Mouse (Mus musculus) MEL (cell line): ENCODE measurements around the gene Col4a2. TPM values are rescaled to one million over a fixed set of nuclear protein-coding genes. Genes with fewer than 3 reads are reported as not detected.

Experiments
- DNase-seq: peaks from one replicate; pipeline ENCODE4 v3.0.0; 2011; ENCODE audit warnings: low read depth, low spot score
- H3K27ac ChIP-seq: 2 replicates; pipeline ENCODE4 v1.5.1; 2012; ENCODE audit warnings: low read depth, mild to moderate bottlenecking, control low read depth, low read length, moderate library complexity; ENCODE audit not compliant: control insufficient read depth
- H3K27me3 ChIP-seq, 2 experiments: fragments of 150-350 bp in 1 of 2; sonication (generic) in 1 of 2; 2 replicates each; pipeline ENCODE4 v1.6.1; 2012; ENCODE audit warnings: low read length in 2 of 2, mild to moderate bottlenecking in 2 of 2, improper control_type of control experiment in 1 of 2, moderate library complexity in 1 of 2; ENCODE audit not compliant: insufficient read depth in 2 of 2, control insufficient read depth in 1 of 2
- H3K36me3 ChIP-seq, 2 experiments: 2 replicates each; pipeline ENCODE4 v1.6.1; 2012 to 2014; ENCODE audit warnings: low read length in 2 of 2, improper control_type of control experiment in 1 of 2, inconsistent platforms in 1 of 2, mild to moderate bottlenecking in 1 of 2; ENCODE audit not compliant: insufficient read depth in 2 of 2, control insufficient read depth in 1 of 2
- H3K4me1 ChIP-seq, 2 experiments: fragments of 150-350 bp in 1 of 2; sonication (generic) in 1 of 2; 2 replicates each; pipeline ENCODE4 v1.6.1; 2012; ENCODE audit warnings: low read length in 2 of 2, improper control_type of control experiment in 1 of 2, mild to moderate bottlenecking in 1 of 2; ENCODE audit not compliant: insufficient read depth in 2 of 2, control insufficient read depth in 1 of 2
- H3K4me3 ChIP-seq, 2 experiments: fragments of 150-350 bp in 1 of 2; sonication (generic) in 1 of 2; 2 replicates each; pipeline ENCODE4 v1.5.1; 2012; ENCODE audit warnings: low read depth in 2 of 2, low read length in 2 of 2, mild to moderate bottlenecking in 2 of 2, moderate library complexity in 2 of 2, control low read depth in 1 of 2, improper control_type of control experiment in 1 of 2; ENCODE audit not compliant: control insufficient read depth in 1 of 2, insufficient read depth in 1 of 2
- H3K79me2 ChIP-seq: 2 replicates; pipeline ENCODE4 v1.6.1; 2012; ENCODE audit warnings: mild to moderate bottlenecking, low read length, moderate library complexity; ENCODE audit not compliant: control insufficient read depth, poor library complexity, insufficient read depth
- H3K9ac ChIP-seq: 2 replicates; pipeline ENCODE4 v1.6.1; 2012; ENCODE audit warnings: low read depth, mild to moderate bottlenecking, control low read depth, low read length, moderate library complexity; ENCODE audit not compliant: control insufficient read depth, poor library complexity, severe bottlenecking
- H3K9me3 ChIP-seq: fragments of 150-350 bp; sonication (generic); replicated peaks from 2 replicates; pipeline ENCODE4 v1.6.1; 2012; ENCODE audit warnings: mild to moderate bottlenecking, low read length, improper control_type of control experiment, moderate library complexity; ENCODE audit not compliant: insufficient read depth
- CHD2 ChIP-seq: IDR thresholded peaks from 2 replicates; pipeline ENCODE4 v1.6.1; 2011; ENCODE audit warnings: low read length, improper control_type of control experiment
- MAZ ChIP-seq: IDR thresholded peaks from 2 replicates; pipeline ENCODE4 v1.6.1; 2012; ENCODE audit warnings: low read depth, mild to moderate bottlenecking, inconsistent platforms, low read length, improper control_type of control experiment
- MYC ChIP-seq: IDR thresholded peaks from 2 replicates; pipeline ENCODE4 v1.6.1; 2011; ENCODE audit warnings: low read depth, mild to moderate bottlenecking, low read length, improper control_type of control experiment, moderate library complexity
- NELFE ChIP-seq: IDR thresholded peaks from 2 replicates; pipeline ENCODE4 v1.6.1; 2011; ENCODE audit warnings: low read depth, low read length, improper control_type of control experiment
- POLR2AphosphoS2 ChIP-seq: IDR thresholded peaks from 2 replicates; pipeline ENCODE4 v1.6.1; 2011; ENCODE audit warnings: low read length, improper control_type of control experiment
- RCOR1 ChIP-seq: IDR thresholded peaks from 2 replicates; pipeline ENCODE4 v1.6.1; 2012; ENCODE audit warnings: low read depth, mild to moderate bottlenecking, inconsistent platforms, low read length, improper control_type of control experiment
- SIN3A ChIP-seq: IDR thresholded peaks from 2 replicates; pipeline ENCODE4 v1.6.1; 2012; ENCODE audit warnings: low read length, improper control_type of control experiment, inconsistent platforms
- UBTF ChIP-seq: IDR thresholded peaks from 2 replicates; pipeline ENCODE4 v1.6.1; 2012; ENCODE audit warnings: low read depth, mild to moderate bottlenecking, inconsistent platforms, low read length, improper control_type of control experiment, moderate library complexity, borderline replicate concordance; ENCODE audit not compliant: insufficient read depth
- ZKSCAN1 ChIP-seq: IDR thresholded peaks from 2 replicates; pipeline ENCODE4 v1.6.1; 2012; ENCODE audit warnings: low read depth, mild to moderate bottlenecking, inconsistent platforms, low read length, improper control_type of control experiment, moderate library complexity
- ZNF384 ChIP-seq: IDR thresholded peaks from 2 replicates; pipeline ENCODE4 v1.6.1; 2012; ENCODE audit warnings: low read depth, mild to moderate bottlenecking, inconsistent platforms, low read length, improper control_type of control experiment
- polyA plus RNA-seq, 2 experiments: library from polyadenylated mRNA; stranded (reverse) in 1 of 2; unstranded in 1 of 2; fragments of >175 nt in 1 of 2; fragments of >200 nt in 1 of 2; gene quantifications; 2 replicates each; pipeline versions ENCODE4 v1.2.1 to v1.2.4; 2012; ENCODE audit warnings: low replicate concordance in 2 of 2, low read depth in 1 of 2; ENCODE audit not compliant: insufficient read length in 2 of 2, insufficient read depth in 1 of 2, missing spikeins in 1 of 2
- total RNA-seq: library from RNA; depleted of rRNA; stranded (reverse); fragments of 300-350 nt; gene quantifications from 2 replicates; pipeline ENCODE4 v1.2.3, GENCODE M21; 2012

Col4a2 gene
- total and polyA plus RNA-seq, 3 experiments, result 0.04 to 0.81 TPM; not detected in 1

DNA sequence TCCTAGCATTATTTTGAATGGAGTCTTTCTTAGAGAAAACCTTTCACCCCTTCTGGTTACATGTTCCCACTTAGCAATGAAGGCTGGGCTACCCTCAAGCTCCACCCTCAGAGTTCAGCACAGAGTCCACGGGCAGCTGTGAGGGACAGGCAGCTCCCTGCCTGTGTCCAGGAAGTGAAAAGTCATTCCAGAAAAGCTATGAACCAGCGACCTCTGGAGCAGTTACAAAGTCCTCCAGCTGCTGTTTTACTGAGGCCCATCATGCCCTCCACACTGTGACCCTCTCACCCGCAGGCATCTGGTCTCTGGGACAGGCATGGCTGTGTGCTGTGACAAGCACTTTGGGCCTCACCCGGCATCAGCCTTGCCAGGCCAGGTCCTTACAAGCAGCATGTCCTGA is 160.5 kb downstream of the Col4a2 start:
- Histone ChIP-seq H3K9me3 (no peaks in the 10 kb centered on the region), H3K27me3 (no peaks in the 10 kb centered on the region), H3K79me2 (peaks cover 6% of the 10 kb centered on the region; the same call in 1 of the 2 replicates), H3K9ac (no peak overlapping the region), H3K4me1 (peaks cover 0 to 4% of the 10 kb centered on the region in 2 experiments; a peak in 1 of 4 replicates), H3K36me3 (peaks cover 0 to 2% of the 10 kb centered on the region in 2 experiments; a peak in 1 of 4 replicates), H3K27ac (no peak overlapping the region), H3K4me3 (no peak overlapping the region)
- DNase-seq, result no peak
- no peak for TF ChIP-seq RCOR1
- TF ChIP-seq SIN3A, result no peak
- no peak for TF ChIP-seq NELFE

DNA sequence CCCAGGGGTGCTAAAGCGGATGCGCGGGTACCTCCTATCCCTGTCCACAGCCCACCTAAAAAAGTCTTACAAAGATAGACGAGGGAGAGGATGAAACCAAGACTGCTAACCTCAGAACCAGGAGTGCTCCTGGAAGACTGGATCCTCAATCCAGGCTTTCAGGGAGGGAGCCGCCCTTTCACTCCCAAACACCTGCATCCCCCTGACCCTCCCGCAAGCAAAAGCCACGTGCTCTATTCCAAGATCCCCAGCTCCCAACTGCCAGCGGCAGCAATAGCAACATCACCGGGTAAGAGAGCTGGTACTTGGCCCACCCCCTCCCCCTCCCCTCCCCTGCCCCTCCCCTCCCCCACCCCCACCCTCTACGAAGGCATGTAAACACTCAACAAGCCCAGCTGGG is 162.8 kb downstream of the Col4a2 start:
- H3K79me2 ChIP-seq, result peaks cover 6% of the 10 kb centered on the region
- H3K9ac ChIP-seq, result no peak overlapping the region
- H3K27me3 ChIP-seq, result no peaks in the 10 kb centered on the region
- H3K4me1 ChIP-seq, result peaks cover 0 to 4% of the 10 kb centered on the region in 2 experiments; a peak in 1 of 4 replicates
- H3K4me3 ChIP-seq, result no peak overlapping the region
- no peak for DNase-seq
- H3K9me3 ChIP-seq, result no peaks in the 10 kb centered on the region
- no peak for TF ChIP-seq NELFE
- no peak for TF ChIP-seq UBTF
- no peak for TF ChIP-seq SIN3A
- no peak for TF ChIP-seq CHD2
- peaks cover 0 to 2% of the 10 kb centered on the region in 2 experiments; a peak in 1 of 4 replicates for H3K36me3 ChIP-seq
- no peak overlapping the region for H3K27ac ChIP-seq

DNA sequence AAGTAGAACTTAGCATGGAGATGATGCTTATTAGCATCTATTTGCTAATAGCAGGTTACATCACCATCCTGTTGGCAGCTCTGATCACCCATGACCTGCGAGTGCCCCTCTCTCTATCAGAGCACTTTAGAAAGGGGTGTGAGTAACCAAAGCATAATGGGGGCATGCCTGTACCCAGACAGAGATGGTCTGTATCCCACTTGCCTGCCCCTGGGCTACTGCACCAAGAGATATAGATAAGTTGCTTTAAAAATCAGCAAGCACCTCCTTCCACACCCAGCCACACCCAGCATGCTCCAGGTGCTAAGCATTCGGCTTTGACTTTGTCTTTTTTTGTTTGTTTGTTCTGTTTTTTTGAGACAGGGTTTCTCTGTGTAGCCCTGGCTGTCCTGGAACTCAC is 163.3 kb downstream of the Col4a2 start:
- no peak overlapping the region for H3K4me3 ChIP-seq
- TF ChIP-seq ZKSCAN1 (no peak), MAZ (no peak), ZNF384 (no peak), POLR2AphosphoS2 (no peak), MYC (no peak)
- no peak for DNase-seq
- H3K9me3 ChIP-seq, result no peaks in the 10 kb centered on the region
- peaks cover 6% of the 10 kb centered on the region for H3K79me2 ChIP-seq
- no peak overlapping the region for H3K9ac ChIP-seq
- H3K27me3 ChIP-seq, result no peaks in the 10 kb centered on the region
- H3K36me3 ChIP-seq, result peaks cover 0 to 2% of the 10 kb centered on the region in 2 experiments; a peak in 1 of 4 replicates
- H3K4me1 ChIP-seq, result peaks cover 0 to 4% of the 10 kb centered on the region in 2 experiments; a peak in 1 of 4 replicates
- no peak overlapping the region for H3K27ac ChIP-seq
